Mouse (Mus musculus) intestine, embryonic 16.5 days (tissue): ENCODE results near the gene Ccdc9b. TPM values are rescaled to one million over a fixed set of nuclear protein-coding genes. Genes with fewer than 3 reads are reported as not detected.
A peak's percentile ranks its signal among the peaks of the same experiment; 100 is the strongest.

ENCODE experiments used
- ATAC-seq: fragments of 200-750 bp; cut with Nextera tagmentation; 2 replicates; pipeline ENCODE4 v1.8.0; 2017; ENCODE audit warnings: moderate TSS enrichment, moderate library complexity
- H3K27ac ChIP-seq: fragments of 300-500 bp; sonication (generic); 2 replicates; pipeline ENCODE4 v1.5.1; 2014; ENCODE audit warnings: mild to moderate bottlenecking, low read length
- H3K27me3 ChIP-seq: fragments of 300-500 bp; sonication (generic); replicated peaks from 2 replicates; pipeline ENCODE4 v1.6.1; 2014; ENCODE audit warnings: low read length, control low read depth, mixed read lengths; ENCODE audit not compliant: control insufficient read depth, insufficient read depth
- H3K36me3 ChIP-seq: fragments of 300-500 bp; sonication (generic); 2 replicates; pipeline ENCODE4 v1.6.1; 2014; ENCODE audit warnings: low read length, control low read depth; ENCODE audit not compliant: control insufficient read depth, insufficient read depth
- H3K4me1 ChIP-seq: fragments of 300-500 bp; sonication (generic); 2 replicates; pipeline ENCODE4 v1.6.1; 2014; ENCODE audit warnings: low read length, control low read depth, mixed read lengths; ENCODE audit not compliant: control insufficient read depth, insufficient read depth
- H3K4me2 ChIP-seq: fragments of 300-500 bp; sonication (generic); 2 replicates; pipeline ENCODE4 v1.6.1; 2014; ENCODE audit warnings: low read depth, low read length, control low read depth
- H3K4me3 ChIP-seq: fragments of 300-500 bp; sonication (generic); 2 replicates; pipeline ENCODE4 v1.5.1; 2014; ENCODE audit warnings: mild to moderate bottlenecking, low read length
- H3K9ac ChIP-seq: fragments of 300-500 bp; sonication (generic); 2 replicates; pipeline ENCODE4 v1.6.1; 2014; ENCODE audit warnings: low read depth, low read length
- H3K9me3 ChIP-seq: fragments of 300-500 bp; sonication (generic); 2 replicates; pipeline ENCODE4 v1.6.1; 2016; ENCODE audit warnings: low read length, control low read depth; ENCODE audit not compliant: control insufficient read depth
- WGBS: fragments of 180-500 bp; shearing (Covaris S2); extraction: QIAGEN DNeasy Blood & Tissue Kit; methylation state at CpG from one replicate; pipeline ENCODE4 v1.1.7; 2014; 5-methylcytosine and 5-hydroxymethylcytosine counted together
- polyA plus RNA-seq: library from polyadenylated mRNA; unstranded; fragments of >200 nt; fragmentation: Nextera tagmentation; extraction: Ambion mirVana; gene quantifications from 2 replicates; pipeline ENCODE4 v1.2.1, GENCODE M21; 2015

Gene Ccdc9b
- polyA plus RNA-seq, 1 experiment from 2014 or later = 0.93 TPM

DNA sequence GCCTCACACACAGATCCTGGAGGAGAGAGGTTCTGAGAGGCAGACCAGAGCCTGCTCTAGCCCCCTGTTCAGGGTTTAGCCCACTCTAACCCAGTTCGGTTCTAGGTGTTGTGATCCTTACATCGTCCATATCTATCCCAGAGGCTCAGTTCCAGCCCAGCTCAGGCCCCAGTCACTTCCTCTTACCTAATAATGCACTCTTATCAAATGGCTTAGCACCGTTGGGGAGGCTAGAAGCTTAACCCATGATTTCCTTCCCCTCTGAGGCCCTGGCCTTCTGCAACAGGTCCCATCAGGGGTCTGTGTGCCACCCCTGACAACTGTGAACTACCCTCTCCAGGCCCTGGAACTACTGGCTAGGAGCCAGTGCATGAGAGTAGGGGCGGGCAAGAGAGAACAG, 33.3 kb downstream of the Ccdc9b start:
- 44% methylated on average over 4 of the region's 4 CpGs for WGBS
- no peaks in the 10 kb centered on the region for H3K36me3 ChIP-seq
- peaks cover 4% of the 10 kb centered on the region; the same call in 1 of the 2 replicates for H3K27me3 ChIP-seq
- H3K4me1 ChIP-seq = peaks cover 15% of the 10 kb centered on the region
- no peak overlapping the region for H3K9ac ChIP-seq
- H3K27ac ChIP-seq = peak overlapping the region; percentile 74
- no peak overlapping the region for H3K4me2 ChIP-seq
- no peak for ATAC-seq
- H3K4me3 ChIP-seq = no peak overlapping the region
- H3K9me3 ChIP-seq = no peaks in the 10 kb centered on the region

GRCm38 (mm10) chr2:118728337-118728736, 34.1 kb downstream of the Ccdc9b start, which contains the start of gene Plcb2:
TSS of gene Plcb2 (minus strand) at chr2:118728438.
- peak within 1 kb of the TSS; percentile 42 for H3K9ac ChIP-seq
- H3K27me3 ChIP-seq = peaks cover 4% of the 10 kb centered on the region; the same call in 1 of the 2 replicates
- H3K9me3 ChIP-seq = no peaks in the 10 kb centered on the region
- no peaks in the 10 kb centered on the region for H3K36me3 ChIP-seq
- peaks cover 15% of the 10 kb centered on the region for H3K4me1 ChIP-seq
- peak within 1 kb of the TSS; percentile 74 for H3K27ac ChIP-seq
- ATAC-seq = peak; percentile 75
- peak within 1 kb of the TSS; percentile 37 for H3K4me2 ChIP-seq
- 14% methylated on average over 7 of the region's 7 CpGs for WGBS
- H3K4me3 ChIP-seq = peak within 1 kb of the TSS; percentile 13; the same call in 1 of the 2 replicates

DNA sequence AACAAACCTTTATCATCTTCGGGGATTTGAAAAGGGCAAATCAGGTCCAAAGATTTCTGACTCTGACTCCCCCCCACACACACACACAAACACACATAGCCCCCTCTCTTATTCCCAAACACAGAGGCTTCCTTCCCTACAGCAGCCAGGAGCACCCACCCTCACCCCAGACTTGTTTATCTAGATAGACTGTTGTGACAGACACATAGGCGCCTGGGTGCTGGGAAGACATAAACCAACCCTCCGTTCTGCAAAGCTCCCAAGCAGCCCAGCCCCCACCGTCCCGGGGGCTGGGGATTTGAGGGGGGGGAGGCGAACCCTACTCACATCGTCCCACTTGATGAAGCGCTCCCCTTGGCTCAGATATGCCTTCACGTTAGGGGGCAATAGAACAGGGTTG, 34.5 kb downstream of the Ccdc9b start:
- Histone ChIP-seq H3K4me2 (peak overlapping the region; percentile 37), H3K9ac (peak overlapping the region; percentile 42; the same call in 1 of the 2 replicates), H3K36me3 (no peaks in the 10 kb centered on the region), H3K9me3 (no peaks in the 10 kb centered on the region), H3K27me3 (peaks cover 4% of the 10 kb centered on the region; the same call in 1 of the 2 replicates), H3K27ac (peak overlapping the region; percentile 74), H3K4me1 (peaks cover 15% of the 10 kb centered on the region), H3K4me3 (peak overlapping the region; percentile 13; the same call in 1 of the 2 replicates)
- ATAC-seq = peak; percentile 67
- 13% methylated on average over 9 of the region's 9 CpGs for WGBS

GRCm38 (mm10) chr2:118726873-118727272, 35.6 kb downstream of the Ccdc9b start:
- Histone ChIP-seq H3K27ac (no peak overlapping the region), H3K4me2 (no peak overlapping the region), H3K9ac (no peak overlapping the region), H3K4me3 (no peak overlapping the region), H3K4me1 (peaks cover 15% of the 10 kb centered on the region), H3K36me3 (no peaks in the 10 kb centered on the region), H3K27me3 (no peaks in the 10 kb centered on the region; the same call in 1 of the 2 replicates), H3K9me3 (no peaks in the 10 kb centered on the region)
- 91% methylated on average over 2 of the region's 2 CpGs for WGBS
- no peak for ATAC-seq

GRCm38 (mm10) chr2:118725511-118725910, 37.0 kb downstream of the Ccdc9b start:
- Histone ChIP-seq H3K36me3 (no peaks in the 10 kb centered on the region), H3K4me2 (no peak overlapping the region), H3K9ac (no peak overlapping the region), H3K27ac (no peak overlapping the region), H3K4me3 (no peak overlapping the region), H3K9me3 (no peaks in the 10 kb centered on the region), H3K4me1 (peaks cover 15% of the 10 kb centered on the region), H3K27me3 (no peaks in the 10 kb centered on the region; the same call in 1 of the 2 replicates)
- no peak for ATAC-seq
- WGBS = 83% methylated on average over 4 of the region's 4 CpGs

DNA sequence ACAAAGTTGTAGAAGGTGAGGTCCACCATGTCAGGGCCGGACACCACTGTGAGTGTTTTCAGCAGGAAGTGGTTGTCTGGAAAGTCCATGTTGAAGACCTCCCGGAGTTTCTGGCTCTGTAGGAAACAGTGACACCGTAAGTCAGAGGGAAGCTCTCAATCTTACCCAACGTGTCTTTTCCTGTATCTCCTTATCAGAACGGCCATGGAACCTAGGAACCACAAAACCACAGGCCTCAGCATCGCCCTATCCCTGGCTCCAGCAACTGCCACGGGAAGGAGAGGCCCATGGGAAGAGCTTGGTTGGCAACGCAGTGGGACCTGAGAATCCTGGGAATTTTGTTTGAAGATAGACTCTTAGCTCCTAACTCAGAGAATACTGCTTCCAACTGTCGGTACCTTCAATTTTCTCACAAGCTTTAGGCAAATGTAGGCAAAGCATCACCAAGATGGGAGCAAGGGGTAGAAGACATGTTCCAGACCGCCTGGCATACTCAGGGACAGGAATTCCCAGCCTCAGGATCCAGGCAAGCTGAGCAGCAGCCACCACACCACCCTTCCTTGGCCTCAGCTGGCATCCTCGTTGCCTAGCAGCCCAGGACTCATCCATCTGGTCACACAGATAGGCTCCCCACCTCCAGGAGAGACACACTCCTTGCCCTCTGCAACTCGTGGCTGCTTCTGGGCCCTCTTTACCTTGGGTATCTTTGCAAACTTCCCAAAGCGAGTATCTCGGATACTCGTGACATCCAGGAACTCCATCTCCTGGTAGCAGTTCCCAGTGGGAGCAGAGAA, 38.6 kb downstream of the Ccdc9b start:
- no peak overlapping the region for H3K4me3 ChIP-seq
- H3K27ac ChIP-seq = no peak overlapping the region
- H3K9ac ChIP-seq = no peak overlapping the region
- H3K27me3 ChIP-seq = no peaks in the 10 kb centered on the region
- no peak for ATAC-seq
- peaks cover 13% of the 10 kb centered on the region for H3K4me1 ChIP-seq
- 77% methylated on average over 15 of the region's 15 CpGs for WGBS
- no peaks in the 10 kb centered on the region for H3K36me3 ChIP-seq
- H3K9me3 ChIP-seq = no peaks in the 10 kb centered on the region
- no peak overlapping the region for H3K4me2 ChIP-seq

DNA sequence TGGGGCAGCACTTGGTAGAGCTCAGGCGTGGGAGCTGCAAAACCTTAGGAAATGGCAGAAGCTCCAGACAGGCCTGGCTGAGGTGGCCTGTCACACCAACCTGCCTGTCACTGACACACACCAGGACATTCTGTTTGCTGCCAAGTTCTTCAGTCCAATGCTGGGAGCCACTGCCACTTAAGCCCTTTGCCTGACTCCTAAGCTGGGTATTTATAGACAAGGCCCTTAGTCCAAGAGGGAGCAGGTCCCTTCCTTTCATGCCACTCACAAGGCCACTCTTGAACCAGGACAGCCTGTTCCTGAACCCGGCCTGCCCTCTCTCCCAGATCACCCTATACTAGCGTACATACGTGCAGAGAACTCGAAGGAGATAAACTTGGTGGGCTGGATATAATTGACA, 45.8 kb downstream of the Ccdc9b start:
- no peak overlapping the region for H3K4me3 ChIP-seq
- H3K4me2 ChIP-seq = no peak overlapping the region
- H3K27me3 ChIP-seq = peaks cover 12% of the 10 kb centered on the region
- no peaks in the 10 kb centered on the region for H3K9me3 ChIP-seq
- H3K4me1 ChIP-seq = peaks cover 1% of the 10 kb centered on the region; the same call in 1 of the 2 replicates
- no peak for ATAC-seq
- H3K9ac ChIP-seq = no peak overlapping the region
- 86% methylated on average over 5 of the region's 5 CpGs for WGBS
- H3K36me3 ChIP-seq = no peaks in the 10 kb centered on the region
- no peak overlapping the region for H3K27ac ChIP-seq

- WGBS = 50% methylated on average over 4 of the region's 4 CpGs
- no peaks in the 10 kb centered on the region for H3K9me3 ChIP-seq
- no peak for ATAC-seq
Observed at GRCm38 (mm10) chr2:118714230-118714629, 48.2 kb downstream of the Ccdc9b start.

DNA sequence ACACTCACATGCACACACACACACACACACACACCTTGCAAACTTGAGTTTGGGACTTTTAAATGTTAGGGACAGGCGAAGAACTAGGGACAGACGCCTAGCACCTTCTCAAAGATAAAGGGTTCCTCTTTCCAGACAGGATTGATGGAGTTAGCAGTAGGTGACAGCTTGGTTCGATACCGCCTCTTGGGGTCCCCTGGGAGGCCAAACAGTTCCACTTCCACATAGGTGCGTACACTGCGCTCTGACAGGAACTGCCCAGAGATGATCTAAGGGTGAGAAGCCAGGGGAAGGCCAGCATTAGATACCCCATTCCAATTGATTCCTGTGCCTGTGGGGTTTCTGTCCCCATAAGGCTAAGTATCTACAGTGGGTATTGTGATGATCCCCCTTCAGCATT, 48.8 kb downstream of the Ccdc9b start:
- no peaks in the 10 kb centered on the region for H3K36me3 ChIP-seq
- no peak overlapping the region for H3K27ac ChIP-seq
- H3K4me3 ChIP-seq = no peak overlapping the region
- ATAC-seq = no peak
- H3K27me3 ChIP-seq = peaks cover 28% of the 10 kb centered on the region
- no peak overlapping the region for H3K9ac ChIP-seq
- H3K4me1 ChIP-seq = peaks cover 11% of the 10 kb centered on the region; the same call in 1 of the 2 replicates
- 93% methylated on average over 6 of the region's 6 CpGs for WGBS
- H3K9me3 ChIP-seq = no peaks in the 10 kb centered on the region
- H3K4me2 ChIP-seq = no peak overlapping the region

More at GRCm38 (mm10) chr2:118714230-118714629, 48.2 kb downstream of the Ccdc9b start:
- Histone ChIP-seq H3K27ac (no peak overlapping the region), H3K27me3 (peaks cover 26% of the 10 kb centered on the region), H3K4me1 (peaks cover 11% of the 10 kb centered on the region; the same call in 1 of the 2 replicates), H3K36me3 (no peaks in the 10 kb centered on the region), H3K9ac (no peak overlapping the region), H3K4me3 (no peak overlapping the region), H3K4me2 (no peak overlapping the region)
